Mouse (Mus musculus): Measurements from ENCODE around the gene Rgs8. TPM values are rescaled to one million over a fixed set of nuclear protein-coding genes. Genes with fewer than 3 reads are reported as not detected.

Gene Rgs8
- polyA plus RNA-seq, 1 experiment from 2014 or later: 0.24 TPM

- H3K9me3 ChIP-seq (ENCODE audit: control insufficient read depth, low read length): no peaks in the 10 kb centered on the region
- DNase-seq (ENCODE audit: low spot score) (no peak), ATAC-seq (ENCODE audit: insufficient number of reproducible peaks, low FRiP score, low TSS enrichment, low read depth) (no peak)
- no peak overlapping the region for H3K27ac ChIP-seq (replicated peaks; ENCODE audit: low read depth, low read length)
- H3K36me3 ChIP-seq (ENCODE audit: control insufficient read depth, insufficient read depth, low read length): no peaks in the 10 kb centered on the region
- no peak overlapping the region for H3K4me3 ChIP-seq (ENCODE audit: low read depth, low read length)
- H3K9ac ChIP-seq (ENCODE audit: low read length): no peak overlapping the region
- H3K4me2 ChIP-seq (ENCODE audit: low read depth, severe bottlenecking): no peak overlapping the region
- no peaks in the 10 kb centered on the region for H3K4me1 ChIP-seq (ENCODE audit: control insufficient read depth, insufficient read depth, low read length)
- H3K27me3 ChIP-seq (ENCODE audit: control insufficient read depth, insufficient read depth, low read length): no peaks in the 10 kb centered on the region
- 77% methylated on average over 7 of the region's 7 CpGs for WGBS
Observed at GRCm38 (mm10) chr1:153720935-153721334, 68.1 kb downstream of the Rgs8 start.

- H3K4me2 ChIP-seq (ENCODE audit: low read depth, severe bottlenecking): no peak overlapping the region
- H3K4me3 ChIP-seq (ENCODE audit: low read depth, low read length): no peak overlapping the region
- ATAC-seq (ENCODE audit: insufficient number of reproducible peaks, low FRiP score, low TSS enrichment, low read depth): no peak
- no peaks in the 10 kb centered on the region for H3K4me1 ChIP-seq (ENCODE audit: control insufficient read depth, insufficient read depth, low read length)
- no peaks in the 10 kb centered on the region for H3K27me3 ChIP-seq (ENCODE audit: control insufficient read depth, insufficient read depth, low read length)
- no peak overlapping the region for H3K9ac ChIP-seq (ENCODE audit: low read length)
- WGBS: 89% methylated on average over 9 of the region's 9 CpGs
- DNase-seq (ENCODE audit: low spot score): no peak
- H3K27ac ChIP-seq (replicated peaks; ENCODE audit: low read depth, low read length): no peak overlapping the region
- H3K36me3 ChIP-seq (ENCODE audit: control insufficient read depth, insufficient read depth, low read length): no peaks in the 10 kb centered on the region
- H3K9me3 ChIP-seq (ENCODE audit: control insufficient read depth, low read length): no peaks in the 10 kb centered on the region
Observed at GRCm38 (mm10) chr1:153721565-153722310, 68.9 kb downstream of the Rgs8 start.

DNA sequence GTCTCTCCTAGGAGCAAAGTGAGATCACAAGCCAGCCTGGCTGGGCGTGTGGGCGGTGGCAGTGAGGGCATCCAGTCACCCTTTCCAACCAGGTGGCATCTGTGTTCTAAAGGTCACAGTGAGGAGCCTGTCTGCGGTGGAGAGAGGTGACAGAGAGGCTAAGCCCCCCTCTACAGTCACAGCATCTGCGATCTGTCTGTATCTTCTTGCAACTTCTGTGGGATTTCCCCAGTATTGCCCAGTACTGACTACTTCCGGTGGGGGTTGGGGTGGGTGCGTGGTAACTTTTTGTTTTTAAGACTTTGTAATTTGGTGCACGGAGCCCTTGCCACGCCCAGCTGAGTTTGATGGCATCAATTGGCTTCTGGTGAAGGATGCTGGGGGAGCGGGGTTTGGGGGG is 70.6 kb downstream of the Rgs8 start:
- WGBS: 76% methylated on average over 9 of the region's 9 CpGs
- Histone ChIP-seq H3K4me2 (ENCODE audit: low read depth, severe bottlenecking) (no peak overlapping the region), H3K4me3 (ENCODE audit: low read depth, low read length) (no peak overlapping the region), H3K9me3 (ENCODE audit: control insufficient read depth, low read length) (no peaks in the 10 kb centered on the region), H3K9ac (ENCODE audit: low read length) (no peak overlapping the region), H3K4me1 (ENCODE audit: control insufficient read depth, insufficient read depth, low read length) (no peaks in the 10 kb centered on the region), H3K27ac (replicated peaks; ENCODE audit: low read depth, low read length) (no peak overlapping the region), H3K36me3 (ENCODE audit: control insufficient read depth, insufficient read depth, low read length) (no peaks in the 10 kb centered on the region), H3K27me3 (ENCODE audit: control insufficient read depth, insufficient read depth, low read length) (no peaks in the 10 kb centered on the region)
- ATAC-seq (ENCODE audit: insufficient number of reproducible peaks, low FRiP score, low TSS enrichment, low read depth) (no peak), DNase-seq (ENCODE audit: low spot score) (no peak)

DNA sequence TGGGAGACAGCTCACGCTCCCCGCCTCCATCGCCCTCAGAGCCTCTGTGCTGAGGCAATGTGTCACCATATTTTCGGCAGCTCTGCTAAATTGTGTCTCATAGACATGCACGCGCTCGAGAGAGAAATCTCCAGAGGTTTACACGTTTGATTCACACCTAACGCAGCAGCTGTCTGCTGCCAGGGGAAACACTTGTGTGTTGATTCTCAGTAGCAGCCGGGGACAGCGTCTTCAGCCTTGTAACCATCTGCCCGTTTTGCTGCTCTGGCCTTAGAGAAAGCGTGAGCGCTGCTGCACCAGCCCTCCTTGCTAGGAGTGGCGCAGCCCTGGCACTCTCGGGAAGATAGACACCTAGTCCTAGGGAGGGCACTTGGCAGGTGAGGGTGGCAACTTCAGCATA is 73.8 kb downstream of the Rgs8 start:
- H3K9me3 ChIP-seq (ENCODE audit: control insufficient read depth, low read length): no peaks in the 10 kb centered on the region
- no peak overlapping the region for H3K27ac ChIP-seq (replicated peaks; ENCODE audit: low read depth, low read length)
- DNase-seq (ENCODE audit: low spot score): no peak
- H3K36me3 ChIP-seq (ENCODE audit: control insufficient read depth, insufficient read depth, low read length): no peaks in the 10 kb centered on the region
- no peak overlapping the region for H3K4me3 ChIP-seq (ENCODE audit: low read depth, low read length)
- ATAC-seq (ENCODE audit: insufficient number of reproducible peaks, low FRiP score, low TSS enrichment, low read depth): no peak
- WGBS: 82% methylated on average over 16 of the region's 16 CpGs
- no peak overlapping the region for H3K4me2 ChIP-seq (ENCODE audit: low read depth, severe bottlenecking)
- H3K4me1 ChIP-seq (ENCODE audit: control insufficient read depth, insufficient read depth, low read length): no peaks in the 10 kb centered on the region
- H3K9ac ChIP-seq (ENCODE audit: low read length): no peak overlapping the region
- H3K27me3 ChIP-seq (ENCODE audit: control insufficient read depth, insufficient read depth, low read length): no peaks in the 10 kb centered on the region

- Histone ChIP-seq H3K4me3 (ENCODE audit: low read depth, low read length) (no peak overlapping the region), H3K36me3 (ENCODE audit: control insufficient read depth, insufficient read depth, low read length) (no peaks in the 10 kb centered on the region), H3K4me2 (ENCODE audit: low read depth, severe bottlenecking) (no peak overlapping the region), H3K9me3 (ENCODE audit: control insufficient read depth, low read length) (no peaks in the 10 kb centered on the region), H3K4me1 (ENCODE audit: control insufficient read depth, insufficient read depth, low read length) (peaks cover 9% of the 10 kb centered on the region), H3K27ac (replicated peaks; ENCODE audit: low read depth, low read length) (no peak overlapping the region), H3K9ac (ENCODE audit: low read length) (no peak overlapping the region), H3K27me3 (ENCODE audit: control insufficient read depth, insufficient read depth, low read length) (no peaks in the 10 kb centered on the region)
- DNase-seq (ENCODE audit: low spot score) (no peak), ATAC-seq (ENCODE audit: insufficient number of reproducible peaks, low FRiP score, low TSS enrichment, low read depth) (no peak)
- WGBS: 54% methylated on average over 2 of the region's 2 CpGs
Observed at GRCm38 (mm10) chr1:153729806-153730205, 77.0 kb downstream of the Rgs8 start.

- 58% methylated on average over 3 of the region's 3 CpGs for WGBS
Observed at GRCm38 (mm10) chr1:153730671-153731070, 77.8 kb downstream of the Rgs8 start.

DNA sequence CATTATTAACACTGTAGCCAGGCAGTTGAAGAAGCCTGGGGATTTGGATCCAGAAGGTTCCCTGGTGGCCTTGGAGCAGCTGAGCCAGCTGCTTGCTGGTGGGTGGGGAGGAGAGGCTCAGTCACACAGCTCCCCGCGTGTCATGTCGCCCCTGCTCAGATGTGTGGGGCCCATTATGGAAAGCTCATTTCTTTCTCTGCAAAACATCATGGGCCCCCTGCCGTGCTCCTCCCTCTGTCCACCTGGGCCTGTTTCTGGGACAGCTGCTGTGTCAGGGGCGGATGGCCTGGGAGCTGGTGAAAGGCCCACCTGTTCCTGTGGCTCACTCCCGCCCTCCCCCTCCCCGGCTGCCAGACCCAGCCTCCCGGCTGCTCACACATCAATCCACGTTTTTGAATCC is 80.4 kb downstream of the Rgs8 start:
- H3K4me2 ChIP-seq (ENCODE audit: low read depth, severe bottlenecking): no peak overlapping the region
- H3K4me1 ChIP-seq (ENCODE audit: control insufficient read depth, insufficient read depth, low read length): peaks cover 9% of the 10 kb centered on the region
- H3K36me3 ChIP-seq (ENCODE audit: control insufficient read depth, insufficient read depth, low read length): no peaks in the 10 kb centered on the region
- DNase-seq (ENCODE audit: low spot score): peak; percentile 54
- peak; percentile 68; the same call in 1 of the 2 replicates for ATAC-seq (ENCODE audit: insufficient number of reproducible peaks, low FRiP score, low TSS enrichment, low read depth)
- 27% methylated on average over 9 of the region's 9 CpGs for WGBS
- H3K9ac ChIP-seq (ENCODE audit: low read length): no peak overlapping the region
- H3K4me3 ChIP-seq (ENCODE audit: low read depth, low read length): no peak overlapping the region
- H3K27me3 ChIP-seq (ENCODE audit: control insufficient read depth, insufficient read depth, low read length): 0 out of 2 replicates have a peak, but pooled peaks cover 2% of the 10 kb centered on the region
- H3K27ac ChIP-seq (replicated peaks; ENCODE audit: low read depth, low read length): no peak overlapping the region
- H3K9me3 ChIP-seq (ENCODE audit: control insufficient read depth, low read length): no peaks in the 10 kb centered on the region

More at GRCm38 (mm10) chr1:153730671-153731070, 77.8 kb downstream of the Rgs8 start:
- no peaks in the 10 kb centered on the region for H3K9me3 ChIP-seq (ENCODE audit: control insufficient read depth, low read length)
- peaks cover 9% of the 10 kb centered on the region for H3K4me1 ChIP-seq (ENCODE audit: control insufficient read depth, insufficient read depth, low read length)
- H3K9ac ChIP-seq (ENCODE audit: low read length): no peak overlapping the region
- H3K27me3 ChIP-seq (ENCODE audit: control insufficient read depth, insufficient read depth, low read length): no peaks in the 10 kb centered on the region
- DNase-seq (ENCODE audit: low spot score) (no peak), ATAC-seq (ENCODE audit: insufficient number of reproducible peaks, low FRiP score, low TSS enrichment, low read depth) (no peak)
- no peak overlapping the region for H3K4me2 ChIP-seq (ENCODE audit: low read depth, severe bottlenecking)
- no peak overlapping the region for H3K27ac ChIP-seq (replicated peaks; ENCODE audit: low read depth, low read length)
- H3K36me3 ChIP-seq (ENCODE audit: control insufficient read depth, insufficient read depth, low read length): no peaks in the 10 kb centered on the region
- H3K4me3 ChIP-seq (ENCODE audit: low read depth, low read length): no peak overlapping the region

DNA sequence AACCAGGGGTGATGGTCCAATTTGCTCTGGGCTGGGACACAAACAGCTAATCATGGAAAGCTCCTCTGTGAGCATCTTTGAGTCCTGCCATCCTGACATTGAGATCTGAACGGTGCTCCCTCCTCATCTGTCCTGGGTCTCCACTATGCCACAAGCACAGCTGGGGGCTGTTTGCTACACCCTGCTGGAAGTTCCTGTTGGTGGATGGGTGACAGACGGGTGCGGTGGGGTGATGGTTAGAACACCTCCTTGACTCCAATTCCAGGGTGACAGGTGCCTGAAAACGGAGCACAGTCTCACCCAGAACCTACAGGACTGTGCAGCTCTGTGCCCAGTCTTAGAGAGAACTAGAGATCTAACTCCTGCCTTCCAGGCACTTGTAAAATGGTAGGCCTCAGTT is 82.0 kb downstream of the Rgs8 start:
- ATAC-seq (ENCODE audit: insufficient number of reproducible peaks, low FRiP score, low TSS enrichment, low read depth) (no peak), DNase-seq (ENCODE audit: low spot score) (no peak)
- whole genome bisulfite sequencing: 78% methylated on average over 4 of the region's 4 CpGs
- H3K36me3 ChIP-seq (ENCODE audit: control insufficient read depth, insufficient read depth, low read length): no peaks in the 10 kb centered on the region
- H3K4me1 ChIP-seq (ENCODE audit: control insufficient read depth, insufficient read depth, low read length): peaks cover 9% of the 10 kb centered on the region
- peaks cover 9% of the 10 kb centered on the region; the same call in 1 of the 2 replicates for H3K27me3 ChIP-seq (ENCODE audit: control insufficient read depth, insufficient read depth, low read length)
- H3K4me3 ChIP-seq (ENCODE audit: low read depth, low read length): no peak overlapping the region
- H3K9me3 ChIP-seq (ENCODE audit: control insufficient read depth, low read length): no peaks in the 10 kb centered on the region
- H3K27ac ChIP-seq (replicated peaks; ENCODE audit: low read depth, low read length): no peak overlapping the region
- no peak overlapping the region for H3K9ac ChIP-seq (ENCODE audit: low read length)
- H3K4me2 ChIP-seq (ENCODE audit: low read depth, severe bottlenecking): no peak overlapping the region

DNA sequence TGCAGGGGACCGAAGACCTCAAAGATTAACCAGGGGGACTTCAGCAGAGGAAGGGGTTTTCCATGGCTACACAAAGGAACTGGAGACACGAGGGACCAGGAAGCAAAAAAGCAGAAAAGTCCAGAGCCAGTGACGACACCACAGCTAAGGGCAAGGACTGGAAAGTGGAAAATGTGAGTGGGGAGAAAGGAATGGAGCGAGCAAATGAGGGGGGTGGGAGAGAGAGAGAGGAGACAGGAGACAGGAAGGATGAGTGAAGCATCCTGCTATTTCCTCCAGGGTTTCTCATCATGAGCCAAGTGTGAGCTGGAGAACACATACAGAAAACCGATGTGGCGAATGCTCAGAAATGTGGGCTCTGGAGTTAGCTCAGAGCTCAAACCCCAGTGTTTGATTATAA is 83.3 kb downstream of the Rgs8 start:
- DNase-seq (ENCODE audit: low spot score): no peak
- peaks cover 12% of the 10 kb centered on the region for H3K4me1 ChIP-seq (ENCODE audit: control insufficient read depth, insufficient read depth, low read length)
- peaks cover 13% of the 10 kb centered on the region; the same call in 1 of the 2 replicates for H3K27me3 ChIP-seq (ENCODE audit: control insufficient read depth, insufficient read depth, low read length)
- H3K9ac ChIP-seq (ENCODE audit: low read length): no peak overlapping the region
- no peaks in the 10 kb centered on the region for H3K36me3 ChIP-seq (ENCODE audit: control insufficient read depth, insufficient read depth, low read length)
- H3K27ac ChIP-seq (replicated peaks; ENCODE audit: low read depth, low read length): no peak overlapping the region
- no peak overlapping the region for H3K4me3 ChIP-seq (ENCODE audit: low read depth, low read length)
- no peak overlapping the region for H3K4me2 ChIP-seq (ENCODE audit: low read depth, severe bottlenecking)
- 79% methylated on average over 6 of the region's 6 CpGs for WGBS
- no peak for ATAC-seq (ENCODE audit: insufficient number of reproducible peaks, low FRiP score, low TSS enrichment, low read depth)
- H3K9me3 ChIP-seq (ENCODE audit: control insufficient read depth, low read length): no peaks in the 10 kb centered on the region
